Comparison of ENCODE assay signal across 8 mouse cellular contexts in the genomic region with DNA sequence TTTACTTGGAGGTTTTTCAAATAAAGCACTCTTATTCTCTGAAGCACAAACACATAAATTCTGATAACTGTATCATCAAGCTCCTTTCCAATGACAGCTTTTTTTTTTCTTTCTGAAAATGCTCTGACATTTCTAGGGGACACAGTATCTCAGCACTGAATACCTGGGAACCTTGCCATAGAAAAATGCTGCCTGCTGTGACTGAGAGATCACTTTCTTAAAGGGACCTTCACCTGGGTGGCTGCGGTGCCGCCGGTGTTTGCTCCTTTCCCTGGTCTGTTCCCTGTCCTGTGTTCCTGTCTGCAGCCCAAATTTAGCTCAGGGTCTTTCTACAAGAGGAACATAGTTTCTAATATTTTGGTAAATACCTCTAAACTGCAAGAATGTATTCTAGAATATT. TPM values are rescaled to one million over a fixed set of nuclear protein-coding genes. Genes with fewer than 3 reads are reported as not detected.
DNase-seq lines count a peak whose midpoint lies in the region; ATAC-seq lines count a peak whose summit lies in the region.

No protein-coding gene starts in this region.

- H3K9me3 ChIP-seq in embryonic facial prominence, embryonic 14.5 days (ENCODE audit: control insufficient read depth, low read length) = no peaks in the 10 kb centered on the region
- no peaks in the 10 kb centered on the region for H3K9me3 ChIP-seq in hindbrain, embryonic 11.5 days (ENCODE audit: control insufficient read depth, low read length)
- H3K9me3 ChIP-seq in neural tube, embryonic 15.5 days (replicated peaks) = no peaks in the 10 kb centered on the region
- H3K9me3 ChIP-seq in liver, embryonic 11.5 days (ENCODE audit: control insufficient read depth, low read length) = no peaks in the 10 kb centered on the region

- no peaks in the 10 kb centered on the region for H3K27me3 ChIP-seq in embryonic facial prominence, embryonic 14.5 days (replicated peaks; ENCODE audit: control insufficient read depth, insufficient read depth, low read length)
- no peaks in the 10 kb centered on the region for H3K27me3 ChIP-seq in hindbrain, embryonic 11.5 days (ENCODE audit: control insufficient read depth, insufficient read depth, low read length)
- H3K27me3 ChIP-seq in neural tube, embryonic 15.5 days (replicated peaks) = no peaks in the 10 kb centered on the region
- H3K27me3 ChIP-seq in liver, embryonic 11.5 days (replicated peaks; ENCODE audit: control insufficient read depth, insufficient read depth, low read length) = no peaks in the 10 kb centered on the region

- DNase-seq in right cerebral cortex, postnatal 14 days = peak; percentile 22
- no peak for DNase-seq in right cerebral cortex, postnatal 4 days
- DNase-seq in embryonic facial prominence, embryonic 14.5 days (ENCODE audit: low spot score) = no peak
- DNase-seq in hindbrain, embryonic 11.5 days (ENCODE audit: low spot score) = no peak
- DNase-seq in frontal cortex, postnatal 25 days (ENCODE audit: low spot score in 2 of 2) = no peak
- no peak for DNase-seq in adrenal gland, adult (ENCODE audit: inconsistent age in 2 of 2, low spot score in 1 of 2)
- DNase-seq in liver, embryonic 11.5 days (ENCODE audit: low spot score) = no peak

- no peak for ATAC-seq in embryonic facial prominence, embryonic 14.5 days (ENCODE audit: low read depth)
- ATAC-seq in hindbrain, embryonic 11.5 days (ENCODE audit: low FRiP score) = no peak
- ATAC-seq in neural tube, embryonic 15.5 days (ENCODE audit: low FRiP score) = no peak
- no peak for ATAC-seq in liver, embryonic 11.5 days (replicated peaks; ENCODE audit: low FRiP score)

- peak overlapping the region; percentile 7; the same call in 1 of the 2 replicates for H3K4me2 ChIP-seq in embryonic facial prominence, embryonic 14.5 days (ENCODE audit: low read depth, low read length)
- peak overlapping the region; percentile 54 for H3K4me2 ChIP-seq in hindbrain, embryonic 11.5 days (replicated peaks; ENCODE audit: low read depth, low read length)
- peak overlapping the region; percentile 63 for H3K4me2 ChIP-seq in neural tube, embryonic 15.5 days
- no peak overlapping the region for H3K4me2 ChIP-seq in liver, embryonic 11.5 days

- no peak overlapping the region for H3K27ac ChIP-seq in embryonic facial prominence, embryonic 14.5 days (replicated peaks; ENCODE audit: low read depth, low read length)
- H3K27ac ChIP-seq in hindbrain, embryonic 11.5 days (ENCODE audit: low read depth, low read length) = no peak overlapping the region
- peak overlapping the region; percentile 89 for H3K27ac ChIP-seq in neural tube, embryonic 15.5 days (replicated peaks)
- no peak overlapping the region for H3K27ac ChIP-seq in liver, embryonic 11.5 days (ENCODE audit: low read depth, low read length)

- peak overlapping the region; percentile 29; the same call in 1 of the 2 replicates for H3K4me3 ChIP-seq in embryonic facial prominence, embryonic 14.5 days (ENCODE audit: low read depth, low read length)
- H3K4me3 ChIP-seq in hindbrain, embryonic 11.5 days (ENCODE audit: low read depth, low read length) = peak overlapping the region; percentile 44
- H3K4me3 ChIP-seq in neural tube, embryonic 15.5 days (replicated peaks) = peak overlapping the region; percentile 60
- H3K4me3 ChIP-seq in liver, embryonic 11.5 days (ENCODE audit: low read depth, low read length) = no peak overlapping the region

- no peak overlapping the region for H3K9ac ChIP-seq in embryonic facial prominence, embryonic 14.5 days (ENCODE audit: low read depth, low read length)
- peak overlapping the region; percentile 48; the same call in 1 of the 2 replicates for H3K9ac ChIP-seq in hindbrain, embryonic 11.5 days (ENCODE audit: low read depth, low read length)
- H3K9ac ChIP-seq in neural tube, embryonic 15.5 days (replicated peaks) = peak overlapping the region; percentile 69
- H3K9ac ChIP-seq in liver, embryonic 11.5 days (ENCODE audit: low read depth, low read length) = no peak overlapping the region

- WGBS in embryonic facial prominence, embryonic 14.5 days = 36% methylated on average over 3 of the region's 3 CpGs
- 52% methylated on average over 3 of the region's 3 CpGs for whole genome bisulfite sequencing in hindbrain, embryonic 11.5 days
- 22% methylated on average over 3 of the region's 3 CpGs for WGBS in neural tube, embryonic 15.5 days
- 64% methylated on average over 3 of the region's 3 CpGs for WGBS in liver, embryonic 11.5 days

- no peaks in the 10 kb centered on the region for H3K4me1 ChIP-seq in embryonic facial prominence, embryonic 14.5 days (ENCODE audit: control insufficient read depth, insufficient read depth, low read length)
- H3K4me1 ChIP-seq in hindbrain, embryonic 11.5 days (replicated peaks; ENCODE audit: control insufficient read depth, insufficient read depth, low read length) = no peaks in the 10 kb centered on the region
- H3K4me1 ChIP-seq in neural tube, embryonic 15.5 days = peaks cover 26% of the 10 kb centered on the region
- no peaks in the 10 kb centered on the region for H3K4me1 ChIP-seq in liver, embryonic 11.5 days (replicated peaks; ENCODE audit: control insufficient read depth, insufficient read depth, low read length)

- no peaks in the 10 kb centered on the region for H3K36me3 ChIP-seq in embryonic facial prominence, embryonic 14.5 days (ENCODE audit: control insufficient read depth, insufficient read depth, low read length)
- H3K36me3 ChIP-seq in hindbrain, embryonic 11.5 days (ENCODE audit: control insufficient read depth, insufficient read depth, low read length) = no peaks in the 10 kb centered on the region
- peaks cover 4% of the 10 kb centered on the region; the same call in 1 of the 2 replicates for H3K36me3 ChIP-seq in neural tube, embryonic 15.5 days
- no peaks in the 10 kb centered on the region for H3K36me3 ChIP-seq in liver, embryonic 11.5 days (ENCODE audit: control insufficient read depth, insufficient read depth, low read length)

RNA-seq across cellular contexts. Expression of gene Mapk10, which starts 1.1 kb away (rescaled TPM):
- polyA plus RNA-seq in embryonic facial prominence, embryonic 14.5 days (2014; fragmentation: Nextera tagmentation; extraction: Ambion mirVana) = 4.9 and 5.3 TPM in 2 replicates
- 67.7 and 72.2 TPM in 2 replicates for polyA plus RNA-seq in hindbrain, embryonic 11.5 days (2014; fragmentation: Nextera tagmentation; extraction: Ambion mirVana)
- 78.7 and 90.3 TPM in 2 replicates for polyA plus RNA-seq in neural tube, embryonic 15.5 days (2015; fragmentation: Nextera tagmentation; extraction: Ambion mirVana)
- 0.32 and 0.44 TPM in 2 replicates for polyA plus RNA-seq in liver, embryonic 11.5 days (2014; fragmentation: Nextera tagmentation; extraction: Ambion mirVana)

Comparison
In these comparisons a context has a peak if more than half of its experiments do, and no peak if none do; other contexts are left out.
1. H3K9ac ChIP-seq: peak in hindbrain, embryonic 11.5 days (single experiment) and neural tube, embryonic 15.5 days (single experiment); none in embryonic facial prominence, embryonic 14.5 days (single experiment) and liver, embryonic 11.5 days (single experiment).
2. RNA of gene Mapk10, which starts 1.1 kb away (polyA plus RNA-seq): 78.7 to 90.3 TPM in neural tube, embryonic 15.5 days and 67.7 to 72.2 TPM in hindbrain, embryonic 11.5 days; 4.9 to 5.3 TPM in embryonic facial prominence, embryonic 14.5 days and 0.32 to 0.44 TPM in liver, embryonic 11.5 days; every median in the first group is over 10 times any median in the second.